Mouse (Mus musculus) kidney, embryonic 16.5 days (tissue): ENCODE measurements at regions not wholly inside any gene's neighbourhood (a gene's known extent, or its start where the extent isn't known, plus 50 kb on each side); places are given as distances from the start of the nearest gene placed in this dataset.
"Not testable (repeated sequence)": the region's sequence is repeated elsewhere in the genome, so short reads cannot be mapped to it uniquely, and the experiment has no call there.

ENCODE experiments used
- ATAC-seq: fragments of 200-750 bp; cut with Nextera tagmentation; 2 replicates; pipeline ENCODE4 v1.8.0; 2017; ENCODE audit warnings: moderate TSS enrichment; ENCODE audit not compliant: low FRiP score, low TSS enrichment
- H3K27ac ChIP-seq: fragments of 300-500 bp; sonication (generic); 2 replicates; pipeline ENCODE4 v1.5.1; 2014; ENCODE audit warnings: low read length
- H3K27me3 ChIP-seq: fragments of 300-500 bp; sonication (generic); 2 replicates; pipeline ENCODE4 v1.6.1; 2014; ENCODE audit warnings: low read length, control low read depth, mixed read lengths; ENCODE audit not compliant: insufficient read depth
- H3K36me3 ChIP-seq: fragments of 300-500 bp; sonication (generic); 2 replicates; pipeline ENCODE4 v1.6.1; 2014; ENCODE audit warnings: low read length, control low read depth, mixed read lengths; ENCODE audit not compliant: insufficient read depth
- H3K4me1 ChIP-seq: fragments of 300-500 bp; sonication (generic); 2 replicates; pipeline ENCODE4 v1.6.1; 2014; ENCODE audit warnings: low read length, control low read depth, mixed read lengths; ENCODE audit not compliant: insufficient read depth
- H3K4me2 ChIP-seq: fragments of 300-500 bp; sonication (generic); replicated peaks from 2 replicates; pipeline ENCODE4 v1.6.1; 2014; ENCODE audit warnings: low read depth, low read length
- H3K4me3 ChIP-seq: fragments of 300-500 bp; sonication (generic); 2 replicates; pipeline ENCODE4 v1.5.1; 2014; ENCODE audit warnings: mild to moderate bottlenecking, low read length
- H3K9ac ChIP-seq: fragments of 300-500 bp; sonication (generic); replicated peaks from 2 replicates; pipeline ENCODE4 v1.6.1; 2014; ENCODE audit warnings: low read length
- H3K9me3 ChIP-seq: fragments of 300-500 bp; sonication (generic); 2 replicates; pipeline ENCODE4 v1.6.1; 2016; ENCODE audit warnings: low read length, control low read depth
- WGBS: fragments of 180-500 bp; shearing (Covaris S2); extraction: QIAGEN DNeasy Blood & Tissue Kit; methylation state at CpG from one replicate; pipeline ENCODE4 v1.1.7; 2014; 5-methylcytosine and 5-hydroxymethylcytosine counted together

GRCm38 (mm10) chr13:83760387-83761170 lies 256.7 kb downstream of the Mef2c start:
- Histone ChIP-seq H3K27me3 (no peaks in the 10 kb centered on the region), H3K9me3 (no peaks in the 10 kb centered on the region), H3K9ac (no peak overlapping the region), H3K4me2 (no peak overlapping the region), H3K4me3 (no peak overlapping the region), H3K4me1 (no peaks in the 10 kb centered on the region), H3K36me3 (no peaks in the 10 kb centered on the region), H3K27ac (no peak overlapping the region)
- ATAC-seq, result no peak
- WGBS, result 78% methylated on average over 14 of the region's 14 CpGs

GRCm38 (mm10) chr13:83762484-83762883 lies 258.6 kb downstream of the Mef2c start:
- ATAC-seq, result no peak
- Histone ChIP-seq H3K27ac (no peak overlapping the region), H3K36me3 (no peaks in the 10 kb centered on the region), H3K9me3 (no peaks in the 10 kb centered on the region), H3K4me3 (no peak overlapping the region), H3K9ac (no peak overlapping the region), H3K4me2 (no peak overlapping the region), H3K27me3 (no peaks in the 10 kb centered on the region), H3K4me1 (no peaks in the 10 kb centered on the region)
- WGBS, result 94% methylated on average over 1 of the region's 1 CpGs

- H3K4me3 ChIP-seq, H3K36me3 ChIP-seq, H3K4me2 ChIP-seq, H3K9ac ChIP-seq, H3K9me3 ChIP-seq, H3K27me3 ChIP-seq, H3K4me1 ChIP-seq, ATAC-seq, H3K27ac ChIP-seq: not testable (repeated sequence)
- 73% methylated on average over 5 of the region's 5 CpGs for WGBS
Observed at GRCm38 (mm10) chr13:83763288-83763687, 259.5 kb downstream of the Mef2c start.

GRCm38 (mm10) chr13:83785643-83786042 lies 281.8 kb downstream of the Mef2c start:
- Histone ChIP-seq H3K4me2 (no peak overlapping the region), H3K27me3 (no peaks in the 10 kb centered on the region), H3K36me3 (no peaks in the 10 kb centered on the region), H3K4me3 (no peak overlapping the region), H3K4me1 (no peaks in the 10 kb centered on the region), H3K9me3 (no peaks in the 10 kb centered on the region), H3K9ac (no peak overlapping the region), H3K27ac (no peak overlapping the region)
- no peak for ATAC-seq

- Histone ChIP-seq H3K36me3 (no peaks in the 10 kb centered on the region), H3K4me3 (no peak overlapping the region), H3K27me3 (no peaks in the 10 kb centered on the region), H3K9ac (no peak overlapping the region), H3K27ac (no peak overlapping the region), H3K9me3 (no peaks in the 10 kb centered on the region), H3K4me1 (no peaks in the 10 kb centered on the region), H3K4me2 (no peak overlapping the region)
- ATAC-seq, result no peak
- WGBS, result 85% methylated on average over 1 of the region's 1 CpGs
Observed at GRCm38 (mm10) chr13:83809535-83809934, 305.7 kb downstream of the Mef2c start.

GRCm38 (mm10) chr13:83820291-83820690 lies 316.5 kb downstream of the Mef2c start:
- 63% methylated on average over 4 of the region's 4 CpGs for WGBS
- H3K4me2 ChIP-seq, result no peak overlapping the region
- H3K4me1 ChIP-seq, result no peaks in the 10 kb centered on the region
- H3K27me3 ChIP-seq, result no peaks in the 10 kb centered on the region
- H3K9ac ChIP-seq, result no peak overlapping the region
- no peaks in the 10 kb centered on the region for H3K9me3 ChIP-seq
- H3K4me3 ChIP-seq, result no peak overlapping the region
- no peaks in the 10 kb centered on the region for H3K36me3 ChIP-seq
- H3K27ac ChIP-seq, result no peak overlapping the region
- 0 out of 2 replicates have a peak, but pooled peaks have one; percentile 27 for ATAC-seq

- no peak overlapping the region for H3K27ac ChIP-seq
- no peak overlapping the region for H3K4me3 ChIP-seq
- WGBS, result 58% methylated on average over 3 of the region's 3 CpGs
- H3K36me3 ChIP-seq, result no peaks in the 10 kb centered on the region
- no peak overlapping the region for H3K4me2 ChIP-seq
- no peak overlapping the region for H3K9ac ChIP-seq
- H3K27me3 ChIP-seq, result no peaks in the 10 kb centered on the region
- no peaks in the 10 kb centered on the region for H3K4me1 ChIP-seq
- H3K9me3 ChIP-seq, result no peaks in the 10 kb centered on the region
- ATAC-seq, result no peak
Observed at GRCm38 (mm10) chr13:83820721-83821120, 316.9 kb downstream of the Mef2c start.

GRCm38 (mm10) chr13:83824926-83825325 lies 321.1 kb downstream of the Mef2c start:
- no peaks in the 10 kb centered on the region for H3K36me3 ChIP-seq
- no peak overlapping the region for H3K27ac ChIP-seq
- WGBS, result 82% methylated on average over 4 of the region's 4 CpGs
- no peak for ATAC-seq
- no peaks in the 10 kb centered on the region for H3K27me3 ChIP-seq
- H3K9me3 ChIP-seq, result no peaks in the 10 kb centered on the region
- no peak overlapping the region for H3K4me2 ChIP-seq
- H3K4me1 ChIP-seq, result no peaks in the 10 kb centered on the region
- H3K4me3 ChIP-seq, result no peak overlapping the region
- H3K9ac ChIP-seq, result no peak overlapping the region

GRCm38 (mm10) chr13:83826841-83827463 lies 323.1 kb downstream of the Mef2c start:
- Histone ChIP-seq H3K27me3 (no peaks in the 10 kb centered on the region), H3K9ac (no peak overlapping the region), H3K4me2 (no peak overlapping the region), H3K36me3 (no peaks in the 10 kb centered on the region), H3K4me3 (no peak overlapping the region), H3K27ac (no peak overlapping the region), H3K9me3 (no peaks in the 10 kb centered on the region), H3K4me1 (no peaks in the 10 kb centered on the region)
- WGBS, result 76% methylated on average over 4 of the region's 4 CpGs
- ATAC-seq, result no peak

GRCm38 (mm10) chr13:83865932-83866685 lies 356.0 kb upstream of the Tmem161b start:
- no peak overlapping the region for H3K4me2 ChIP-seq
- ATAC-seq, result no peak
- no peak overlapping the region for H3K9ac ChIP-seq
- no peak overlapping the region for H3K27ac ChIP-seq
- H3K36me3 ChIP-seq, result no peaks in the 10 kb centered on the region
- WGBS, result 86% methylated on average over 6 of the region's 6 CpGs
- no peaks in the 10 kb centered on the region for H3K9me3 ChIP-seq
- H3K27me3 ChIP-seq, result no peaks in the 10 kb centered on the region
- no peak overlapping the region for H3K4me3 ChIP-seq
- H3K4me1 ChIP-seq, result no peaks in the 10 kb centered on the region
